Mouse (Mus musculus): ENCODE data around the gene Rnf113a1.

DNA sequence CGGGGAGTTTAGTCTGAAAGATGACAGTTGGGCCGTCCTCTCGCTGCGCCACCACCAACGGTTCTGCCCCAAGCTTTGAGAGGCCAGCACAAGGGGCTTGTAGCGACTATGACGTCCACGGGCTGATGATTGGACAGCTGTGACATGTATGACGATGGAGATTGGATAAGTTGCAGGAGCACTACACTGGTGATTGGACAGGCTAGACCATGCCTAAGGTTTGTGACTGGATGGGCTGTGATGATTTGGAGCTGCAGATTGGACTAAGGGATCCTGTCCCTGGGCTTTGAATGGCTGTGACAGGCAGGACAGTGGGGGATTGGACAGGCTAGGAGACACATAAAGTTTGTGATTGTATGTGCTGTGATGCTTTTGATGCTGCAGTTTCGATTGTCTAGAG lies 19.9 kb downstream of the Rnf113a1 start, which contains the start of gene Gm9:
- TF ChIP-seq GATA1 (IDR thresholded peaks at IDR 0.05; ENCODE audit: low read depth, low read length) (no peak), MAFK (IDR thresholded peaks at IDR 0.05; ENCODE audit: borderline replicate concordance, low read depth, low read length) (no peak), CTCF (IDR thresholded peaks at IDR 0.05 in 2 of 3, conservative IDR thresholded peaks at IDR 0.05 in 1 of 3; ENCODE audit: control insufficient read depth in 1 of 3, insufficient read depth in 1 of 3, low read depth in 2 of 3, low read length in 3 of 3, poor library complexity in 1 of 3, severe bottlenecking in 1 of 3) (no peak), POLR2A (IDR thresholded peaks at IDR 0.05; ENCODE audit: control insufficient read depth in 1 of 2, insufficient read depth in 1 of 2, low read depth in 1 of 2, low read length in 2 of 2, poor library complexity in 1 of 2) (no peak), EP300 (IDR thresholded peaks at IDR 0.05; ENCODE audit: low read depth in 1 of 2, low read length in 2 of 2) (no peak), ZC3H11A (IDR thresholded peaks at IDR 0.05; ENCODE audit: low read depth, low read length) (no peak), ZNF384 (IDR thresholded peaks at IDR 0.05; ENCODE audit: low read depth, low read length) (no peak)

Data from MEL (cell line).